Mouse (Mus musculus): ENCODE measurements around the gene 4930590J08Rik.

The 4930590J08Rik gene

GRCm38 (mm10) chr6:91963429-91963828 lies 60.8 kb downstream of the 4930590J08Rik start:
- no peak for DNase-seq (ENCODE audit: low read depth, low spot score)

GRCm38 (mm10) chr6:91965060-91965459 lies 62.5 kb downstream of the 4930590J08Rik start:
- no peak for DNase-seq (ENCODE audit: low read depth, low spot score)

- DNase-seq (ENCODE audit: low read depth, low spot score), result no peak
Measured at GRCm38 (mm10) chr6:91966006-91966405, 63.4 kb downstream of the 4930590J08Rik start.

GRCm38 (mm10) chr6:91972201-91972646 lies 69.6 kb downstream of the 4930590J08Rik start:
- DNase-seq (ENCODE audit: low read depth, low spot score), result no peak

GRCm38 (mm10) chr6:91973972-91974371 lies 71.4 kb downstream of the 4930590J08Rik start:
- no peak for DNase-seq (ENCODE audit: low read depth, low spot score)

GRCm38 (mm10) chr6:91978371-91979300 lies 76.0 kb downstream of the 4930590J08Rik start, which contains the start of gene Fgd5:
TSS of gene Fgd5 (plus strand) at chr6:91978878.
- DNase-seq (ENCODE audit: low read depth, low spot score), result no peak

GRCm38 (mm10) chr6:91979301-91979996 lies 76.8 kb downstream of the 4930590J08Rik start:
- DNase-seq (ENCODE audit: low read depth, low spot score), result no peak

GRCm38 (mm10) chr6:91980011-91980410 lies 77.4 kb downstream of the 4930590J08Rik start:
- DNase-seq (ENCODE audit: low read depth, low spot score), result no peak

GRCm38 (mm10) chr6:91990101-91990500 lies 87.5 kb downstream of the 4930590J08Rik start:
- no peak for DNase-seq (ENCODE audit: low read depth, low spot score)

GRCm38 (mm10) chr6:91992823-91993222 lies 90.2 kb downstream of the 4930590J08Rik start:
- DNase-seq (ENCODE audit: low read depth, low spot score), result peak; percentile 63

- peak; percentile 72 for DNase-seq (ENCODE audit: low read depth, low spot score)
Measured at GRCm38 (mm10) chr6:91993795-91994505, 91.3 kb downstream of the 4930590J08Rik start.

- no peak for DNase-seq (ENCODE audit: low read depth, low spot score)
Measured at GRCm38 (mm10) chr6:91996072-91996471, 93.5 kb downstream of the 4930590J08Rik start.

All from c-Kit-negative CD71-positive TER-119-positive erythroid progenitor cells, embryonic 14.5 days (primary cell).